Mouse (Mus musculus) midbrain, postnatal 0 days (tissue): ENCODE results near the gene Best2. TPM values are rescaled to one million over a fixed set of nuclear protein-coding genes. Genes with fewer than 3 reads are reported as not detected.

Source experiments
- ATAC-seq: fragments of 200-750 bp; cut with Nextera tagmentation; 2 replicates; pipeline ENCODE4 v1.8.0; 2017; ENCODE audit warnings: moderate number of reproducible peaks, mild to moderate bottlenecking, moderate TSS enrichment, moderate library complexity; ENCODE audit not compliant: low FRiP score
- DNase-seq: peaks from one replicate; pipeline ENCODE4 v3.0.0-alpha.2; 2015; ENCODE audit warnings: low spot score
- H3K27ac ChIP-seq: fragments of 300-500 bp; sonication (generic); 2 replicates; pipeline ENCODE4 v1.5.1; 2014; ENCODE audit warnings: low read depth, mild to moderate bottlenecking, low read length, mixed read lengths
- H3K27me3 ChIP-seq: fragments of 300-500 bp; sonication (generic); 2 replicates; pipeline ENCODE4 v1.6.1; 2014; ENCODE audit warnings: low read length, control low read depth, mixed read lengths; ENCODE audit not compliant: insufficient read depth
- H3K36me3 ChIP-seq: fragments of 300-500 bp; sonication (generic); 2 replicates; pipeline ENCODE4 v1.6.1; 2014; ENCODE audit warnings: low read length, control low read depth, mixed read lengths; ENCODE audit not compliant: insufficient read depth
- H3K4me1 ChIP-seq: fragments of 300-500 bp; sonication (generic); 2 replicates; pipeline ENCODE4 v1.6.1; 2014; ENCODE audit warnings: mild to moderate bottlenecking, control low read depth, antibody characterized with exemption, low read length, mixed read lengths; ENCODE audit not compliant: insufficient read depth
- H3K4me2 ChIP-seq: fragments of 300-500 bp; sonication (generic); 2 replicates; pipeline ENCODE4 v1.6.1; 2014; ENCODE audit warnings: low read depth, mild to moderate bottlenecking, low read length, mixed read lengths; ENCODE audit not compliant: poor library complexity, severe bottlenecking
- H3K4me3 ChIP-seq: fragments of 300-500 bp; sonication (generic); 2 replicates; pipeline ENCODE4 v1.5.1; 2014; ENCODE audit warnings: low read depth, mild to moderate bottlenecking, low read length, moderate library complexity
- H3K9ac ChIP-seq: fragments of 300-500 bp; sonication (generic); replicated peaks from 2 replicates; pipeline ENCODE4 v1.6.1; 2014; ENCODE audit warnings: mild to moderate bottlenecking, low read length, moderate library complexity, mixed read lengths; ENCODE audit not compliant: poor library complexity, severe bottlenecking
- H3K9me3 ChIP-seq: fragments of 300-500 bp; sonication (generic); 2 replicates; pipeline ENCODE4 v1.6.1; 2016; ENCODE audit warnings: low read length, control low read depth
- CTCF ChIP-seq: IDR thresholded peaks from 2 replicates; pipeline ENCODE4 v1.5.1; 2016; ENCODE audit warnings: antibody characterized with exemption, mild to moderate bottlenecking
- WGBS: fragments of 180-500 bp; shearing (Covaris S2); extraction: QIAGEN DNeasy Blood & Tissue Kit; methylation state at CpG from one replicate; pipeline ENCODE4 v1.1.7; 2014; 5-methylcytosine and 5-hydroxymethylcytosine counted together
- polyA plus RNA-seq: library from polyadenylated mRNA; unstranded; fragments of >200 nt; fragmentation: Nextera tagmentation; extraction: Ambion mirVana; gene quantifications from 2 replicates; pipeline ENCODE4 v1.2.1, GENCODE M21; 2015
- total RNA-seq: library from RNA; depleted of rRNA; stranded (reverse); fragments of >200 nt; gene quantifications from 2 replicates; pipeline ENCODE4 v1.2.3, GENCODE M21; 2014

Best2 gene
- total and polyA plus RNA-seq, 2 experiments from 2014 or later: 0.15 TPM; not detected in 1

DNA sequence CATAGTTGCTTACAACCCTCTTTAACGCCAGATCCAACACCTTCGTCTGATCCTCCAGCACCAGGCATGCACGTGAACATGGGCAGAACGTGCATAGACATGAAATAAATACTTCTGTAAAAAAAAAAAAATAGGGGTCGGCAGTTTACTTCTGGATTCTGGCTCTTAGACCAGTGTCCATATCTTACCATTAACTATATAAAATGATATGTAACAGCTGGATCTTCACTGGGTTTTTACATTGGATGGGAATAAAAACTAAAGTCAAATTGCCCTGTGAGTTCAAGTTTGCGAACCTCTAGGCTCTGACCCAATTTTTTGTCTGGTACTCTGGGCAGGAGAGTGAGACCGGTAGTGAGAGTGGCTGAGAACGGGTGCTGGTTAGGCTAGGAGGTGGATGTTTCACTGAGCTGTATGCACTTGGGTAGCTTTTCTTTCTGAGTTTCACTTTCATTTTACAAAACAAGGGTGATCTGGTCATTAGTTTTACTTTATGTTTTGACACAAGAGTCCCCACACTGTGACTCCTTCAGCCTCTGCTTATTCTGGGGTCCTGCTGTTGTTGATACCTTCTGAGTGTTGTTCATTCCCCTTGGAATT lies 39.7 kb downstream of the Best2 start:
- peaks cover 26% of the 10 kb centered on the region for H3K4me1 ChIP-seq
- no peak overlapping the region for H3K27ac ChIP-seq
- H3K27me3 ChIP-seq: no peaks in the 10 kb centered on the region
- peaks cover 20% of the 10 kb centered on the region for H3K36me3 ChIP-seq
- H3K4me2 ChIP-seq: no peak overlapping the region
- WGBS: 80% methylated on average over 8 of the region's 8 CpGs
- H3K4me3 ChIP-seq: no peak overlapping the region
- ATAC-seq (no peak), DNase-seq (no peak)
- no peaks in the 10 kb centered on the region for H3K9me3 ChIP-seq
- TF ChIP-seq CTCF: no peak
- H3K9ac ChIP-seq: no peak overlapping the region

DNA sequence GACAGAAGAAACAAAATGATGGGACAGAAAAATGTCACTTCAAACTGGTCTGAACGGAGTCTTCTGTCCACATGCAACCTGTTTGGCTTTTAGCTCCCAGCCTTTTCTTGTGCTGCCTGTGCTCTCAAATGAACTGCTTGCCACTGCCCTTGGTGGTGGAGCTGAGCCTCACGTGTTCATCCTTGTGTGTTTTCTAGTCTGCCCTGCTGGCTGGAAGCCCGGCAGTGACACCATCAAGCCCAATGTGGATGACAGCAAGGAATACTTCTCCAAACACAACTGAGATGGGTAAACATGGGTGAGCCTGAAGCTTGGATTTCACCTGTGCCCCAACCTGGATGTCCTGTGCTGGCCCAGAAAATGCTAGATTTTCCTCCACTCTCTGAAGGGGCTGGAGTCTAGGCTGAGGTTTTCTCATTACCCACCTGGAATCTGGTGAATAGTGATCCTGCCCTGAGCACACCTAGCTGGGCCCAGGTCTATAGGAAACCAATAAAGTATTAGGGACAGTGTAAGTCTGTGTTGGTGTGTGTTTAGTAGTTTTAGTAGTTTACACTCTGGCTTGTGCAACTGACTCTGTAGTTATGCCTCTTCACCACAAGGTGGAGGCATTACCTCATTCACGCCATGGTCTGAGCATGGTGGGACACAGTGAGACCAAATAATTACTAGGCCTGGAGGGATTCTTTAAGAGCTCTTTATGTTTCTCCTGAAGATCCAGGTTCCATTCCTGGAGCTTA lies 40.4 kb downstream of the Best2 start:
- Histone ChIP-seq H3K4me1 (peaks cover 20% of the 10 kb centered on the region), H3K27ac (no peak overlapping the region), H3K4me2 (no peak overlapping the region), H3K27me3 (no peaks in the 10 kb centered on the region), H3K9me3 (no peaks in the 10 kb centered on the region), H3K4me3 (no peak overlapping the region), H3K36me3 (peaks cover 20% of the 10 kb centered on the region), H3K9ac (no peak overlapping the region)
- ATAC-seq (no peak), DNase-seq (peak; percentile 82)
- WGBS: 56% methylated on average over 4 of the region's 4 CpGs
- TF ChIP-seq CTCF: peak; percentile 92

DNA sequence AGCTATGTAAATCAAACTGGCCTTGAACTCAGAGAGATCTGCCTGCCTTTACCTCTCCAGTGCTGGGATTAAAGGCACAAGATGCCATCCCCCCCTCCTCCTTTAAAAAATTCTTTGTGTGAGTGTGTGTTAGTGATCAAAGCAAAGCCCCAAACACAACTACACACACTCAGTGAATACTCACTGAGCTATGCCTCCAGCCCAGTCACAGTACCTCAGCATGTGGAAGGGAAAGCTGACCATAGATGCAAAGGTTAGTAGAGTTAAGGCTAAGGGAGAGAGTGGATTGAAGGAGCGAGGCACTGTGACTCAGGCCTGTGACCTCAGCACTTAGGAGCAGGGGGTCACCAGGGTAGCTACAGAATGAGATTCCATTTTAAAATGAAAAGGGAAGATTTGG lies 41.3 kb downstream of the Best2 start:
- Histone ChIP-seq H3K27me3 (no peaks in the 10 kb centered on the region), H3K4me3 (no peak overlapping the region), H3K9me3 (no peaks in the 10 kb centered on the region), H3K9ac (no peak overlapping the region), H3K4me1 (peaks cover 16% of the 10 kb centered on the region; the same call in 1 of the 2 replicates), H3K27ac (no peak overlapping the region), H3K4me2 (no peak overlapping the region), H3K36me3 (peaks cover 20% of the 10 kb centered on the region)
- no peak for TF ChIP-seq CTCF
- ATAC-seq (no peak), DNase-seq (no peak)
- WGBS: 79% methylated on average over 1 of the region's 1 CpGs

DNA sequence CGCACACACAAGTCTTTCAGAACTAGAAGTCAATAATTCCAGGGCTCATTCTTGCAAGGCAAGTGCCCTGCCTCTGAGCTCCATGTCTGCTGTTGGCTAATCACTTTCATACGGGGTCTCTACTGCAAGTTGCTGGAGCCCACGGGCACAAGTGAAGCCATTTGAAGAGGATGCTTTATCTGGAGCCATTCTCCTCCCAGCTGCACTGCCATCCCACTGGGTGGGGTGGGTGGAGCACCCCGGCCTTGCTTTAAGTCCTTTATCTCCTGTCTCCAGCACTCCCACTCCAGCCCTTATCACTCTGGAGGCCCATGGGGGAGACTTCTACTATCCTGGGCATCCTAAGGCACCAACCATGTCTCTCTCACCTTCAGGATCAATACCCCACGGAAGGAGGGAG lies 43.4 kb downstream of the Best2 start:
- WGBS: 51% methylated on average over 5 of the region's 5 CpGs
- Histone ChIP-seq H3K9ac (peak overlapping the region; percentile 77; the same call in 1 of the 2 replicates), H3K4me3 (peak overlapping the region; percentile 74), H3K4me1 (peaks cover 7% of the 10 kb centered on the region; the same call in 1 of the 2 replicates), H3K36me3 (peaks cover 20% of the 10 kb centered on the region), H3K4me2 (peak overlapping the region; percentile 86), H3K9me3 (no peaks in the 10 kb centered on the region), H3K27ac (peak overlapping the region; percentile 91), H3K27me3 (no peaks in the 10 kb centered on the region)
- no peak for TF ChIP-seq CTCF
- ATAC-seq (no peak), DNase-seq (no peak)

DNA sequence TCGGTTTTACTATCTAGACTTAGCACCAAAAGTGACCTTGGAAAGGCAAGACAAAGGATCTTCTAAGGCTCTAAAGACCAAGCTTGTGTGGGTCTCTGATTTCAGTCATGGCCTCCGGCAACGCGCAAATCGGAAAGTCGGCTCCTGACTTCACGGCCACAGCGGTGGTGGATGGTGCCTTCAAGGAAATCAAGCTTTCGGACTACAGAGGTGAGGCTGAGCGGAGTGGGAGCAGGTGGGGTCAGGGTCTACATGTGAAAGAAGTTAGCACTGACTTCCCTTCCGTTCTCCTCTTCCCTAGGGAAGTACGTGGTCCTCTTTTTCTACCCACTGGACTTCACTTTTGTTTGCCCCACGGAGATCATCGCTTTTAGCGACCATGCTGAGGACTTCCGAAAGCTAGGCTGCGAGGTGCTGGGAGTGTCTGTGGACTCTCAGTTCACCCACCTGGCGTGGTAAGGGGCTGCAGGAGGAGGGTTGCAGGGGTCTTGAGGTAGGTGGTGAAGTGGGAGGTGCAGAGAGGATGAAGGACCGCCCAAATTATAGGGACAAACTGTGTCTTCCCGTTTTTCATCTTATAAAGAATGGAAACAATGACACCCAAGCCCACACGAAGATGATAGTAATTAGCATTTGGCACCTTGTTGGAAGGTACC lies 44.1 kb downstream of the Best2 start:
- ATAC-seq (no peak), DNase-seq (no peak)
- Histone ChIP-seq H3K4me3 (peak overlapping the region; percentile 74), H3K4me2 (peak overlapping the region; percentile 86), H3K4me1 (peaks cover 9% of the 10 kb centered on the region; the same call in 1 of the 2 replicates), H3K36me3 (peaks cover 20% of the 10 kb centered on the region), H3K27me3 (no peaks in the 10 kb centered on the region), H3K27ac (peak overlapping the region; percentile 91), H3K9me3 (no peaks in the 10 kb centered on the region), H3K9ac (peak overlapping the region; percentile 77)
- no peak for TF ChIP-seq CTCF
- WGBS: 5% methylated on average over 21 of the region's 21 CpGs
